Mouse (Mus musculus): Measurements from ENCODE around the gene Sh3yl1. TPM values are rescaled to one million over a fixed set of nuclear protein-coding genes. Genes with fewer than 3 reads are reported as not detected.
A peak's percentile ranks its signal among the peaks of the same experiment; 100 is the strongest.

The Sh3yl1 gene
- total RNA-seq, 2 experiments from 2014 or later = 2.5 to 3.5 TPM

DNA sequence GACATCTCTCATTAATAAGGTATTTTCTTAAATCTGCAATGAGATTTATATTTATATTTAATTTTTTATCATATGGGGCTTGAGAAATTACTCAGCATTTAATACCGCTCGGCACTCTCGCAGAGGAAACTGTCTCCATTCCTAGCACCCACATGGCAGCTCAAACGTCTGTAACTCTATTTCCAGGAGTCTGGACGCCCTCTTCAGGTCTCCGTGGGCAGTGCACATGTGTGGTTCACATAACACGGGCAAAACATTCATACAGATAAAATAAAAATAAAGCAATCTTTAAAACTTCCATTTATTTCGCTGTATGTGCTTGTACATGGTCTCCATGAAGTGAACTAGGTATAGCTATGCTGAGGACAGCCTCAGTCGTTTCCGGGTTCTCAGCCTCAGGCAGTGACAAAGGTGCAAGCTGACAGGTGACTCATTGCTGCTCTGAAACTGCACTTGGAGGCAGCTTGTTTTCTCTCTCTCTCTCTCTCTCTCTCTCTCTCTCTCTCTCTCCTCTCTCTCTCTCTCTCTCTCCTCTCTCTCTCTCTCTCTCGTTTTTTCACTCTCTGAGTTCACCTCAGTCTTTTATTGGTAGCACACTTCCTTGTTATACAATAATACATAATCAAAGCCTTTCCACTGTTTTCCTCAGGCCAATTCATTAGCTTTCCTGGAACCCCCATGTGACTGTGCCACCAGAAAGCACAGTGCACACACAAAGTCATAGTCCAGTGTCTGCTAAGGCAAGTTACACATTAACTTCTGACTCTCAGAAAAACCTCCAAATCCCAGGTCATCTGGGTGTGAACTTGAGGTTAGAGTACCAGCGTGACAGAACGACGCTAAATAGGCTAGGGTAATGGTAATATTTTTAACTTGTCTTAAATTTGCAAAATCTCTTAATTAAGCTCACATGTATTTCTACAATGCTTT is 31.9 kb downstream of the Sh3yl1 start:
- DNase-seq = no peak

- no peak for DNase-seq
These were observed 32.7 kb downstream of the Sh3yl1 start for GRCm38 (mm10) chr12:30944197-30944596.

GRCm38 (mm10) chr12:30970700-30971099 is 59.2 kb downstream of the Sh3yl1 start:
- no peak for DNase-seq

DNA sequence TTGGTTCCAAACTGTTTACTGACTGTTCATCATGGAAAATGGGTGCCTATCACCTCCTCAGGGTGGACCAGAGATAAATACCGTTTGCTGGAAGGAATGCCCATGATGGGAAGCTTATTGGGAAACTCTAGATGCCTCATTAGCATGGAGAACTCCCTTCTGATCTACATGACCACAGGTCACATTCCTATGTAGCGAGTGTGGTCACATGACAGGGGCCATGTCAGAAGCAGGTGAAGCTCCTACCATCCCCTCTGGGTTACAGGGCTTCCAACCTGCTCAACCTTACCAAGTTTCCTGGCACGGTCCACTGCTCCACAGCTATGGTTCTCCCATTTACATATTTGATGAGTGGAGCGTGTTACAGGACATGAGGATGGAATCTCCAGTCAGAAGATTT is 92.3 kb downstream of the Sh3yl1 start:
- DNase-seq = no peak

DNA sequence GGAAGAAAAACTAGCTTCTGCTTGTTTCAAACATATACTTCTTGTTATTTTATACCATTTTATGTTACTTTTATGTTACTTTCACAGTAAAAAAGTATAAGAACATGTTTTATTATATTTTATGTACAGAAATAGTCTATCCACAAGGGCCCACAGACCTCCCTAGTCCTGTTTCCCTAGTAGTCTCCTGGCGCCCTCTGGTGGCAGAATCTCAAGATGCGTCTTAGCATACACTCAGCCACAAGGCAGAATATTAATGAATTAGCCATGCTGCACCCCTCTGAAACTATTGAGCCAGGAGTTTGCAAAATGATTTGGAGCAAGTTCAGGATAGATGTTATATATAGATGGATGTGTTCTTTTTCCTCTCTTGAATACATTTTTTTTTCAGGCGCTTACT is 93.5 kb downstream of the Sh3yl1 start:
- DNase-seq = peak; percentile 84 to 85

GRCm38 (mm10) chr12:31008171-31008570 is 96.7 kb downstream of the Sh3yl1 start:
- peak; percentile 32 to 42 for DNase-seq

Other genes with a start within 250 kb of the Sh3yl1 start
- gene Alkal2, start 27.3 kb upstream of the Sh3yl1 start, total RNA-seq (2021) = 1 to 10 TPM in 1 of 2 experiments, under 1 TPM in 1; 0.16 to 1.3 TPM
- 10 to 100 TPM; 51.9 to 62.8 TPM for gene Acp1, start 79 bp upstream of the Sh3yl1 start, total RNA-seq (2021)
- gene Fam110c, start 162.2 kb downstream of the Sh3yl1 start, total RNA-seq (2021) = under 1 TPM; 0.66 to 0.72 TPM

Data from adrenal gland, postnatal 36 days (tissue).